Mouse (Mus musculus): Measurements from ENCODE around the gene Krtcap2.
A peak's percentile ranks its signal among the peaks of the same experiment; 100 is the strongest.

The Krtcap2 gene

DNA sequence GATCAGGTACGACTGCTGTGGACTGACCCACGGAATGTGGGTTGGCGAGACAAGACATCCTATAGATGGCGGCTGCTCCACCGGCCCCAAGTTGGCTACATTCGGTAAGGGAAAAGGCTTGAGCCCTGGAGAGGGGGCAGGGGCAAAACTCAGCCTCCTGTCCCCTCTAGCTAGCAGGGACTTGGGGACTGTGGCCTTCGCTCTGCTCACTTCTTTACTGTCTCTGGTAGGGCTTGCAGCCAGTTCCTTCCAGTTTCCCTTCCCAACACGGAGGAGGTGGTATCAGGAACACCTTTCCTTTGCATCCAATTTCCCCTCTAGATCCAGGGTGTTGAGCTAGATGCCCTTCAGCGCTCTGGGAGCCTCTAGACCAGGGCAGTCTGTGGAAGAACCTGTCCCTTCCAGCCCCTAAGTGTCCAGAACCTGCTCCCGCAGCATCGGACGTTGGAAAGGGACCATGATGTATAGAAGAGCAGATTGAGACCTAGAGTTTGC, 20.4 kb upstream of the Krtcap2 start:
- ATAC-seq (ENCODE audit: low TSS enrichment) = no peak

DNA sequence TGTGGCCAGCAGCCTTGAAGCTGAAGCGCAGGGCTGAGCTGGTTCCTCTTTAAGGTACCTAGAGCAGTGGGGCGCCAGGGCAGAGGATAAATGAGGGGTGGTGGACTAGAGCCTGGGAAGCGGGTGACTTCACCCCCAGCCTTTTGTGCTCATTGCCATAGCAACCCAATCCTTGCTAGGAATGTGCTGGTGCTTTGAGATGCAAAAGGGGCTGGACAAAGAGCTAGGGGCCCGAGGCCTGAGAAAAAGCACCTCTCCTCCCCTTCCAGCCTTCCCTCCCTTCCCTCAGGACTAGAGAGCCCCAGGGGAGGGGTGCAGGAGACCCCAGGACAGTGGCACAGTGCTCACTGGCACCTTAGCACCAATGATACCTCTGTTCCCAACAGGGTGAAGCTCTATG, 19.8 kb upstream of the Krtcap2 start:
- ATAC-seq (ENCODE audit: low TSS enrichment) = 0 out of 2 replicates have a peak, but pooled peaks have one; percentile 4

DNA sequence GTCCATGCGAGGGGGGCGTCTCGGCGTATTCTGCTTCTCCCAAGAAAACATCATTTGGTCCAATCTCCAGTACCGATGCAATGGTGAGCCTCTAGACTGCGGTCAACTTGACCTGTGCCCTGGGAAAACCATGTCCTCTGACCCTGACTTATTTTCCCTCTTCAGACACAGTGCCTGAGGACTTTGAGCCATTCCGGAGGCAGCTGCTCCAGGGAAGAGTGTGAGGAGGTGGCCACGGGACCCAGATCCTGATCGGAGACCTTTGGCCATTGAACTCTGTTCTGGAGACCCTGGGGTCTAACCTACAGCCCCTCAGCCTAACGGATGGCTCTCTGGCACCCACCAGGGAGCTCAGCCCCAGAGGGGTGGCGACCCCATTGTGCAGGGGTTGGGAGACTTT, 19.4 kb upstream of the Krtcap2 start:
- ATAC-seq (ENCODE audit: low TSS enrichment) = no peak

DNA sequence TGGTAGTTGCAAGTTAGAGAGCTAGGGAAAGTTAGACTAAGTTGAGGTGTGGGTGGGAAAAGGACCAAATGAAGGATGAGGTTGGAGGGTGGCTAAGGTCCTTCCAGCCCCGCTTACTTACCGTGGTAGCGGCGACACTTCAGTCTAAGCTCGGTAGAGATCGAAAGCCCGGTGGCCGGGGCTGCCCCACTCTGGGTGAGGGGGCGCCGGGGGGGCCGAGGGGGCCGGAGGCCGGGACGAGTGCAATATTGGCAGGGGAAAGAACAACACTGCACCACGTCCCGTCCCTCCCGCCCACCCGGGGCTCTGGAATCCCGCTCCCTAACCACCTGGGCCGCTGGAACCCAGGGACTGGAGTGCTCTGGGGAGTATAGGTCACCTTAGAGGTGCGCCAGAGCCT, 18.9 kb upstream of the Krtcap2 start, which contains the start of gene Mtx1:
Gene Mtx1 (minus strand): TSS at position 189 of the 400 bp plus-strand sequence.
- ATAC-seq (ENCODE audit: low TSS enrichment) = no peak

DNA sequence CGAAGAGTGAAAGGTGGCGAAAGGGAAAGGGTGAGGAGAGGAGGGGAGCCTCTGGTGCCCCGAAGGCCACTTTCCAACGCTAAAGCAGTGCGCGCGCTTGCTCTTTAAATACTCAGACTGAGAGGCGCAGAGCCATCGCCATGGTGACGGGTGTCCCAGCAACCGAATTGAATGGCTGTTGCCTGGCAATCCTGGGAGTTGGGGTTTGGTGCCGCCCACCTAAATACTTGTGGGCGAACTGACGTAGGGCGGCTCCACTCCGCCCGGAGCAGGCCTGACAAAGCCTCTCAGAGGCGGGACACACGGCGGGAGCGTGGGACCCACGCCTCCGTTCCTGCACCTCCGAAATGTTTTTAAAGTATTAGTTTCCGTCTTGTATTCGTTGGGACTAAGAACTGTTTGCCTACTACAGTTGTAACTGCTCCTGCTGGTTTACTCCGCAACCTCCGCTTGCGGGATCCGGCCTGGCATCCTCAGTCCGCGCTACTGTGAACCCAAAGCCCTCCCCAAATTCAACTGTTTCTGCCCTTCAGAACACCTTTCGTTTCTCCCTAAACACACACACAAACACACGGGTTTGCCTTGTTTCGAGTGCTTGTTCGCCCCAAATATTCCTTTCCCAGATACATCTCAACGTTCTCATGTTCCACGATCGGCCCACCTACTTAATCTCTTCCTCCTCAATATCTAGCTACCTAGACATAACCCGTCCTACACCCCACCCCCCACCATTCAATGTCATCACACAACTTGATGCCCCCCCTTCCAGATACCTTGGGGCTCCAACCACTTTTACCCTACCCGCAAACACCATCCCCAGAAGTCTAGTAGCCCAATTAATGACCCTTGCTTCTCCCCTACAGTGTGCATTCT, 18.2 kb upstream of the Krtcap2 start:
- ATAC-seq (ENCODE audit: low TSS enrichment) = peak; percentile 71

DNA sequence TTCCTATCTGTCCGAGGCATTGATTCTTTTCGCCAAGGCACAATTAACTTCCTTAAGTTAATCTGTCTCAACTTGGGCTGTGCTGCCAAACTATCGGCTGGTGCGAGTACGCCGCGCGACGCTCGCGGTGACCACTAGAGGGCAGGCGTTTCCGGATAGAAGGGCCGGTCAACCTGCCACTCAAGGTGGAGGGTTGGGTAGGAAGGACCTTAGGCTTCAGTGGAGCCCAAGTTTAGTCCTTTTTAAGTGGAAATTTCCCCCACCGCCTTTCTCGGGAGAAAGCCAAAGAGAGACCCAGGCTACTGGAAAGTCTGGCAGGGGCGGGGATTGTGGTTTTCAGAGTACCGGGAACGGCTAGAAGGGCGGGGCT, 17.6 kb upstream of the Krtcap2 start:
- peak; percentile 51 for ATAC-seq (ENCODE audit: low TSS enrichment)

DNA sequence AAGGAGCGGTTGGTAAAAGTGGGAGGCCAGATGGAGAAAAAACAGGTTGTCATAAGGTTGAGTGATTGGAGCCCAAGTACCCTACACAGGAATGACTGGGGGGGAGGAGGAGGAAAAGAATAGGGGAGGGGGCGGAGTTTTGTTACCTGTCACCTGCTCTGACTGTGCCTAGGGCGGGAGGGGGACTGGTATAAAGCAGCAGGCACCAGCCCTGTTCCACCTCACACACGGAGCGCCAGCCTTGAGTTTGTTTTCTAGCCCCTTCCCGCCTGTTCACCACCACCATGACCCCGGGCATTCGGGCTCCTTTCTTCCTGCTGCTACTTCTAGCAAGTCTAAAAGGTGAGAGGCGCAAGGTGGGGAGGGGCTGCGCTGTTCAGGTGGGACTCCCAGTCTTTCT, 16.9 kb upstream of the Krtcap2 start, which contains the start of gene Muc1:
Gene Muc1 (plus strand): TSS at position 222 of the 400 bp plus-strand sequence.
- ATAC-seq (ENCODE audit: low TSS enrichment) = no peak

DNA sequence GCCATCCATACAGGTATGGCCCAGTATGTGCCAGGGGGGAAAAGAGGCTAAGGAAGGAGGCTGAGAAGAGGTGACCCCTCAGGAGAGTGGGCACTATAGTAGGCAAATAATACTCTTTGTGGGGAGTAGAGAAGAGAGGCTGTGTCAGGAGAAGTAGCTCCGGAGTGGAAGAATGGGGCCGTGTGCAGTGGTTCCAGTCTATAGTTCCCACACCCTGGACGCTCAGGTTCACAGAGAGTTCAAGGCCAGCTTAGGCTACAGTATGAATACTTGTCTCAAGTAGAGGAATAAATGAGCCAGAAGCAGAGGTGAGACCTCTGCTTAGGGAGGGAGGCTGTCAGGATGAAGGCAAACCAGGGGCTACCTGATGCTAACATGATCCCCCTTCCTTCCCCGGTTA, 16.5 kb upstream of the Krtcap2 start:
- ATAC-seq (ENCODE audit: low TSS enrichment) = no peak

DNA sequence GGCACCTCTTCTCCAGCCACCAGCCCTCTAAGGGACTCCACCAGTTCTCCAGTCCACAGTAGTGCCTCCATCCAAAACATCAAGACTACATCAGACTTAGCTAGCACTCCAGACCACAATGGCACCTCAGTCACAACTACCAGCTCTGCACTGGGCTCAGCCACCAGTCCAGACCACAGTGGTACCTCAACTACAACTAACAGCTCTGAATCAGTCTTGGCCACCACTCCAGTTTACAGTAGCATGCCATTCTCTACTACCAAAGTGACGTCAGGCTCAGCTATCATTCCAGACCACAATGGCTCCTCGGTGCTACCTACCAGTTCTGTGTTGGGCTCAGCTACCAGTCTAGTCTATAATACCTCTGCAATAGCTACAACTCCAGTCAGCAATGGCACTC, 15.2 kb upstream of the Krtcap2 start:
- ATAC-seq (ENCODE audit: low TSS enrichment) = no peak

DNA sequence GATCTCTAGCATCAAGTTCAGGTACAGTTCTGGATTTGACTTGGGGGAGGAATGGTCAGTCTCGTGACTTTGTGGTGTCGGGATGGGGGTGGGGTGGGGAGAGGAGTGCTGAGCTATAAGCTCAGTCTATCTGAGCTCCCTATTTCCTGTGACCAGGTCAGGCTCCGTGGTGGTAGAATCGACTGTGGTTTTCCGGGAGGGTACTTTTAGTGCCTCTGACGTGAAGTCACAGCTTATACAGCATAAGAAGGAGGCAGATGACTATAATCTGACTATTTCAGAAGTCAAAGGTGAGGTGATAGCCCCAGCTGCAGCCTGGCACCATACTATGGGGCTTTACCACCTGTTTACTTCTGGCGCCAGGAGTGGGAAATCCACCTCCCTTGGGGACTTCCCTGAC, 14.4 kb upstream of the Krtcap2 start:
- no peak for ATAC-seq (ENCODE audit: low TSS enrichment)

DNA sequence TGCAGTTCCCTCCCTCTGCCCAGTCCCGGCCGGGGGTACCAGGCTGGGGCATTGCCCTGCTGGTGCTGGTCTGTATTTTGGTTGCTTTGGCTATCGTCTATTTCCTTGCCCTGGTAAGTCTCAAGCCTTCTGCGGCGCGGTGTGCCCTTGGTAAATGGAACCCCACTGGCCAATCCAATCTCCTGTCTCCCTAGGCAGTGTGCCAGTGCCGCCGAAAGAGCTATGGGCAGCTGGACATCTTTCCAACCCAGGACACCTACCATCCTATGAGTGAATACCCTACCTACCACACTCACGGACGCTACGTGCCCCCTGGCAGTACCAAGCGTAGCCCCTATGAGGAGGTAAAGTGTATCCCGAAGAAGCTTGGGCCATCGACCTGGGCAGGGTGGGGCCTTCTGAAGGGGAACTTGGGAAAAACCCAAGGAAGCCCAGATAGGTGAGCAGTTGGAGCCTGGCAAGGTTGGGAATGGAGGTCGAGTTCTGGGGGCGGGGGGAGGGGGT, 13.9 kb upstream of the Krtcap2 start:
- no peak for ATAC-seq (ENCODE audit: low TSS enrichment)

DNA sequence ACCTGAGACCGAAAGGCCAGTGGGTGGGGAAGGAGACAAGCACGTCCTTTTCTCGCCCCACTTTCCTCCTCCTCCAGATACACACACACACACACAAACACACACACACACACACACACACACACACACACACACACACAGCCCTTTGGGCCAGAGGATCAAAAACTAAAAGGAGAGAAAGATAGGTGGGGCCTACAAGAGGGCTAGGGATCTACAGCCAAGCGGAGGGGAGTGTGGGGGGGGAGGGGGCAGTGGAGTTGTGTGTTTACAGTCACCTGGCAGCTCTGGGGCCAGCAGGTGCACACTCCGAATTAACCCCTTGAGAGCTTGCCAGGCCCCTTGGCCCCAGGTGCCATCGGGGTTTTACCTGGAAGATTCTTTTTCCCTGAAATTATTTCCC, 13.2 kb upstream of the Krtcap2 start:
- ATAC-seq (ENCODE audit: low TSS enrichment) = no peak

DNA sequence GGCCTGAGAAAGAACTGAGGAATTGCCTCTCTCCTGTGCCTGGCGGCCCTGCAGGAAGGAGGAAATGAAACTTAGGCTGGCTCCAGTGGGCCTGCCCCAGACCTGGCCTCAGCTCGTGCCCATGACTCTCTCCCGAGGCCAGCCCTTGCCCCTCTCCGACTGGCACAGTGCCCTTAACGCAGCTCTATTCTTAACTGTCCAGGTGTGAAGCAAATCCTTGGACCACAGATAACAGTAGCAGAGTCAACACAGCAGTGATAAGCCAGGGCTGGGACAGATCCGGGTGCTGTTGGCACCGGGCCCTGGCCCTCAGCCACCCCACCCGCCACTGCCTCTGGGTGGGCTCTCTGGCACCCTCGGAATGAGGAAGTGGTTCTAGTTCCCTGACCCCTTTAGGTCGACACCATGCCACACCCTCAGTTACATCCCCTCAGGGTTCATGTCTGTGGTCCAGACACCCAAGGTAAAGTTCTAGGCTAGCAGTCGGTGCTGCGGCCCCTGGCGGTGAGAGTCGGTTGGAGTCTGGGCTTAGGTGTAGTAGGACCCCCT, 12.1 kb upstream of the Krtcap2 start:
- ATAC-seq (ENCODE audit: low TSS enrichment) = no peak

DNA sequence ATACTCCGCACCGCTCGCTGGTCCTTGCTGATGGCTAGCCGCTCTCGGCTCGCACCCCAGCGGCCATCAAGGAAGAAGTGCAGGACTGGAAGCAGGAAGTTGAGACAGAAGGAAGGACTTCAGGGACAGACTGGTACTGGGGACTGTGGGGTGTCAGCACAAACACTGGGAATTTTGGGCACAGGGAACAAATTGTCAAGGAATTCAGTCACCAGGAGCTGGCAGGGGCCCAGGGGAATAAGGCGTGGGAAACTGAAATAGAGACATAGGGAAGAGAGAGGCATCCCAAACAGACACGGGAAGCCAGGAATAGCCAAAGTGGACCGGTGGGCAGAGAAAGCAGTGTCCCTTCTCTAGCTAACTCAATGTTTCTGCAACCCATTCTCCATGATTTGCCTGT, 9.2 kb upstream of the Krtcap2 start:
- peak; percentile 33; the same call in 1 of the 2 replicates for ATAC-seq (ENCODE audit: low TSS enrichment)

DNA sequence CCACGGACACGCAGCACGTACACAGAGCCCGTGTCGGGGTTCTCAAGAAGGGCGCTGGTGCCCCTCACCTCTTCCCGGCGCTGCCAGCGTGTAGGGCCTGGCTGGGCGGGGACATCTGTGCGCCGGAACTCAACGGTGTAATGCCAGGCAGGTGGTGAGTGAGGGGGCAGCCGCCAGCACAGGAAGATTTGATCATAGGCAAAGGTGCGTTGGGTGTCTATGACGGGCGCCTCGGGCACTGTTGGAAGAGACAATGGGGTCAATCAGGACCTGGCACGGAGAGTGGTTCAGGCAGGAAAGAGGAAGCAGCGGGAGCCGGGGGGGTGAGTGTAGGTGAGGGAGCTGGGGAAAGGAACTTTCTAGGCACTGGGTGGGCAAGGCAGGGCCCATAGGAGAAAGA, 8.1 kb upstream of the Krtcap2 start:
- ATAC-seq (ENCODE audit: low TSS enrichment) = no peak

DNA sequence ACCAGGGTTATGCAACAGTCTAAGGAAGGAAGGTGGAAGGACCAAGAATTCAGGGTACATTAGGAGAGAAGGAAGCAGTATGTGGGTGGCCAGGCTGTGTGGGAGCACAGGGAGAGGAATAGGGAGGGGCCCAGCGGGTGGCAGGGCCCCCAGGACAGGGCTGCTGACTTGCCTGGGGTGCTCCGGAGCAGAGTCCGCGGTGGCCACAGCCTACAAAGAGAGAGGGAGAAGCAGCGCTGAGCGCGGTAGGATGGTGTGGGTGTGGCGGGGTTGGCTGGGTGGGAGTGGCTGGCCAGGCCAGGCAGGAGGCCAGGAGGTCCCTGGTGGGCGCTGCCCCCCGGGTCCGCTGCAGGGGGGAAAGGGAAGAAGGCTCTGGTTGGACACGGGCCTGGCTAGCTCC, 7.3 kb upstream of the Krtcap2 start:
- no peak for ATAC-seq (ENCODE audit: low TSS enrichment)

DNA sequence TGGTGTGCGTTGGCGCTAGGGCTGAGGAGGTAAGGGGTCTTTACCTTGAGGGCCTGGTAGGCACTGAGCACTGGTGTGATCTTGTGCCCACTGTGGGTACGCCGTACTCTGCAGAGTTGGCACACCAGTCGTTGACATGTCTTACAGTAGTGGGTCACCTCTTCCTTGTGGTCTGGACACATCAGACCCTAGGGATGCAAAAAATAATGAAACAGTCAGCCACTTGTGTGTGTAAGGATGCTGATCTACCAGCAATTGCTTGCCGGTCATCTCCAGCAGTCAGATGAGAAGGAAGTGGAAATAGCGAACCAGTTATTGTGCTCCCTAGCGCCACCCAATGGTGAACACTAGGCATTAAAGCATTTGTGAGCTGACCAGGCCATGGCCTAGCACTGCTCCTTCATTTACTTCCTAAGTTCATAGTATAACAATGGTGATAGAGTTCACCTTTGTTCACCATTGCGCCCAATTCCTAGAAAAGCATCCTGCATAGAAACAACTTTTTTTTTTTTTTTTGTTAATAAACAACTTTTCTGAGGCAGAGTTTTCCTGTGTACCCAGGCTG, 3.4 kb upstream of the Krtcap2 start:
- no peak for ATAC-seq (ENCODE audit: low TSS enrichment)

DNA sequence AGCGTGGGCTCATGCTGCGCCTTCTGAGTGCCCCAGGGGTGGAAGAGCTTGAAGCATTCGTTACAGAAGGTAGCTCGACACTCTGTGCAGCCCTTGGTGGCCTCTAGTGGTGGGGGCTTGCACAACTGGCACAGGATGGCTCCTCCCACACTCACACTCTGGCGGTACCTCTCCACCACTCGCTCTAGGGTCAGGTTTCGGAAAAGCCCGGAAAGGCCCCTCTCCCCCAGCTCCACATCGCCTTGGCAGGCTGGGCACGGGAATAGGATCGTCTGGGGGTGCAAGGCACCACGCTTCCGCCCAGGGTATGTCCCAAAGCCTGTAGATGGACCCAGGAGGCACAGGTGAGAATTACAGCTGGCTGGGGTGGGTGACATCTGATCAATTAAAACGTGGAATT, 2.2 kb upstream of the Krtcap2 start:
- ATAC-seq (ENCODE audit: low TSS enrichment) = no peak

DNA sequence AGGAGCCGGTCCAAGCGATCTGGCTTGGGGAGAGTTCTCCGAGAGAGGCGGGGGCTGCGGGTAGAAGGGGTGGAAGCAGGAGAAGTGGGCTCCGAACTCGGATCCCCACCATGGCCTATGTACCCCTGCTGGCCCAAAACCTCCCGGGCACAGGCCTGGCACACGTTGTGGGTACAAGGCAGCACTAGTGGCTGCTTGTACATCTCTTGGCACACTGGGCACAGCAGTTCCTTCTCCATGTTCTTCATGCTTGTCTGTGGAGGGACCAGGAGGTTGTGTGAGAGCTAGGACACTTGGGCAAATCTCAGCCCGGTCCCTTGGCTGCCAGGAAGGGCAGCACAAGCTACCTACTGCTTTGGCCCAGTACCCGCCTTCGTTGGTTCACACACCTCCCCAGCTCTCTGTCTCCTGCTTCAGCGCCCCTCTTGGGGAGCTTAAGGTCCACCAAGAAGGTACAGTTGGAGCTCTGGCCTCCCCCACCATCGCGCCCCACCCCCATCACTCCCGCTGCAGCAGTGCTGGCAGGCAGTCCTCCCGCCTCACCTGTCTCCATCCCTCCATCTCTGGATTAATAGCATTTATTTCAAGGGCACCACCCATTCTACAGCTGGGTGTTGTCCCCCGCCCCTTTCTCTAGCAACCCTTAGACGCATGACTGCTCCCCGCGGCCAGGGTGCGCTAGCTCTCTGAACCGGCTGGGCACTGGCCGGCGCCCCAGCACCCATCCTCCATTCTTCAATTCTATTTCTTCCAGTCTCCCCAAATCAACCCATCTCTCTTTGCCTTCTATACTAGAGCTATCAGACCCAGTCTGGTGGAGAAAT, 1.4 kb upstream of the Krtcap2 start:
- ATAC-seq (ENCODE audit: low TSS enrichment) = 0 out of 2 replicates have a peak, but pooled peaks have one; percentile 3

DNA sequence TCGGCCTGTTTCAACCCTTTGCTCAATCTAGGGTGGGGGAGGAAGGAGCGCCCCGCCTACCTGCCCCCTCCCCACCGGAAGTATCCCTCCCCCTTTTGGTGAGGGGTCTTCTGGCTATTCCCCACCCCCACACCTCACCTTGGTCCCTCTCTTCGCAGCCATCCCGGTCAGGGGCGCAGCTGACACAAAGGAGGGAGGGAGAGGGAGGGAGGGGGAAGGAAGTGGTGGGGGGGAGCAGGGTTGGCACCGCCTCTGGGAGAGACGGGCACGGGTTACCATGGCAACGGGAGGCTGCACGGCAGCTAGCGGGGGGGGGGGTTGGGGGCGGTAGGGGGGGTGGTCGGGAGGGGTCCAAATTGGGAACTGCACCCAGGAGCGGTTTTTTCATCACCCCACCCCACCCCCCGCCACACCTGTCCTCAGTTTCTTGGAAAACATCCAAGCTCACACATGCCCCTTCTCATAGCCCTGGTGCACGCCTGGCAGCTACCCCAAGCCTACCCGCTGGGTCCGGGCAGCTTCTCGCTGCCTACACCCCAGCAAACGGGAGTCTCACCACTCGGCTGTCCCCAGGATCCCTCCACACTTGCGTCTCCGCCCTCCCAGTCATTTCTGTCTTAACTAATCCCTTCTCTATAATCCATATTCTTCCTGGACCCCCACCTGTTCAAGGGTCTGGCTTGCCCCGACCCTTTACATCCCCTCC, 631 bp upstream of the Krtcap2 start:
- ATAC-seq (ENCODE audit: low TSS enrichment) = no peak
